Mouse (Mus musculus) retina, embryonic 14.5 days (tissue): ENCODE measurements at regions not wholly inside any gene's neighbourhood (a gene's known extent, or its start where the extent isn't known, plus 50 kb on each side); places are given as distances from the start of the nearest gene placed in this dataset.
A peak's percentile ranks its signal among the peaks of the same experiment; 100 is the strongest.

Experiments used
- DNase-seq: peaks from one replicate; pipeline ENCODE4 v3.0.0-alpha.2; 2015; ENCODE audit warnings: low spot score

GRCm38 (mm10) chr10:120616406-120617015 is 140.2 kb upstream of the Hmga2 start:
- no peak for DNase-seq

- no peak for DNase-seq
These were observed 136.1 kb upstream of the Hmga2 start for GRCm38 (mm10) chr10:120612351-120612750.

GRCm38 (mm10) chr10:120610076-120610475 is 133.8 kb upstream of the Hmga2 start:
- DNase-seq, result no peak

- no peak for DNase-seq
These were observed 128.2 kb upstream of the Hmga2 start for GRCm38 (mm10) chr10:120604506-120604905.

- DNase-seq, result no peak
These were observed 126.9 kb upstream of the Hmga2 start for GRCm38 (mm10) chr10:120603167-120603566.

- no peak for DNase-seq
These were observed 124.5 kb upstream of the Hmga2 start for GRCm38 (mm10) chr10:120600735-120601134.

- DNase-seq, result no peak
These were observed 123.3 kb upstream of the Hmga2 start for GRCm38 (mm10) chr10:120599551-120599950.

- no peak for DNase-seq
These were observed 121.1 kb upstream of the Hmga2 start for GRCm38 (mm10) chr10:120597320-120597887.

- no peak for DNase-seq
These were observed 118.9 kb upstream of the Hmga2 start for GRCm38 (mm10) chr10:120595145-120595544.

GRCm38 (mm10) chr10:120593876-120594275 is 117.6 kb upstream of the Hmga2 start:
- DNase-seq, result no peak

GRCm38 (mm10) chr10:120589659-120590058 is 113.4 kb upstream of the Hmga2 start:
- DNase-seq, result no peak

GRCm38 (mm10) chr10:120587854-120588633 is 111.8 kb upstream of the Hmga2 start:
- no peak for DNase-seq

- DNase-seq, result peak; percentile 64
These were observed 110.9 kb upstream of the Hmga2 start for GRCm38 (mm10) chr10:120587179-120587578.

- no peak for DNase-seq
These were observed 106.2 kb upstream of the Hmga2 start for GRCm38 (mm10) chr10:120582497-120582896.

- no peak for DNase-seq
These were observed 105.3 kb upstream of the Hmga2 start for GRCm38 (mm10) chr10:120581547-120581946.

GRCm38 (mm10) chr10:120576886-120577285 is 100.6 kb upstream of the Hmga2 start:
- DNase-seq, result no peak

GRCm38 (mm10) chr10:120576148-120576547 is 99.9 kb upstream of the Hmga2 start:
- DNase-seq, result no peak

- no peak for DNase-seq
These were observed 95.1 kb upstream of the Hmga2 start for GRCm38 (mm10) chr10:120571340-120571739.

GRCm38 (mm10) chr10:120565992-120566391 is 89.7 kb upstream of the Hmga2 start:
- DNase-seq, result no peak

- DNase-seq, result peak; percentile 21
These were observed 88.6 kb upstream of the Hmga2 start for GRCm38 (mm10) chr10:120564859-120565258.

GRCm38 (mm10) chr10:120563926-120564325 is 87.7 kb upstream of the Hmga2 start:
- no peak for DNase-seq

- DNase-seq, result no peak
These were observed 85.6 kb upstream of the Hmga2 start for GRCm38 (mm10) chr10:120561821-120562220.

- no peak for DNase-seq
These were observed 81.7 kb upstream of the Hmga2 start for GRCm38 (mm10) chr10:120557850-120558447.
